Mouse (Mus musculus) brain, embryonic 14.5 days (tissue): ENCODE data around the gene Ikbip.

Source experiments
- CTCF ChIP-seq: fragments of 200-500 bp; IDR thresholded peaks from 2 replicates; pipeline ENCODE4 v1.5.1; 2012; ENCODE audit warnings: inconsistent platforms, mild to moderate bottlenecking, moderate library complexity, borderline replicate concordance; ENCODE audit not compliant: insufficient read depth, insufficient read length; ENCODE audit errors: extremely low read depth
- POLR2A ChIP-seq: fragments of 200-500 bp; IDR thresholded peaks from 2 replicates; pipeline ENCODE4 v1.6.1; 2012; ENCODE audit warnings: mild to moderate bottlenecking, inconsistent platforms, borderline replicate concordance; ENCODE audit not compliant: poor library complexity, insufficient read depth, insufficient read length, severe bottlenecking; ENCODE audit errors: extremely low read depth

GRCm38 (mm10) chr10:91105981-91106380 is 23.2 kb downstream of the Ikbip start:
- TF ChIP-seq CTCF, result no peak
- no peak for TF ChIP-seq POLR2A
